Mouse (Mus musculus): ENCODE results near the gene Gm20388. TPM values are rescaled to one million over a fixed set of nuclear protein-coding genes. Genes with fewer than 3 reads are reported as not detected.

The Gm20388 gene
- total and polyA plus RNA-seq, 2 experiments from 2014 or later, result 17.3 TPM; not detected in 1

GRCm38 (mm10) chr8:123799434-123799833 is 3888.8 kb downstream of the Gm20388 start:
- Histone ChIP-seq H3K27ac (ENCODE audit: low read depth) (no peak overlapping the region), H3K27me3 (ENCODE audit: control insufficient read depth, insufficient read depth, low read length) (no peaks in the 10 kb centered on the region), H3K9me3 (replicated peaks; ENCODE audit: control insufficient read depth, low read length) (no peaks in the 10 kb centered on the region), H3K4me1 (ENCODE audit: control insufficient read depth, insufficient read depth) (no peaks in the 10 kb centered on the region), H3K9ac (replicated peaks; ENCODE audit: low read depth, low read length) (no peak overlapping the region), H3K36me3 (replicated peaks; ENCODE audit: control insufficient read depth, insufficient read depth, low read length) (no peaks in the 10 kb centered on the region), H3K4me3 (ENCODE audit: low read depth, low read length) (no peak overlapping the region), H3K4me2 (ENCODE audit: low read depth, low read length) (no peak overlapping the region)
- WGBS, result 73% methylated on average over 6 of the region's 6 CpGs
- DNase-seq (ENCODE audit: low spot score) (no peak), ATAC-seq (ENCODE audit: insufficient read depth, low read depth) (no peak)
- TF ChIP-seq CTCF (IDR thresholded peaks at IDR 0.05; ENCODE audit: low read depth), result no peak

GRCm38 (mm10) chr8:123799885-123800284 is 3889.2 kb downstream of the Gm20388 start:
- Histone ChIP-seq H3K27ac (ENCODE audit: low read depth) (no peak overlapping the region), H3K9ac (replicated peaks; ENCODE audit: low read depth, low read length) (no peak overlapping the region), H3K4me1 (ENCODE audit: control insufficient read depth, insufficient read depth) (no peaks in the 10 kb centered on the region), H3K4me3 (ENCODE audit: low read depth, low read length) (no peak overlapping the region), H3K27me3 (ENCODE audit: control insufficient read depth, insufficient read depth, low read length) (no peaks in the 10 kb centered on the region), H3K9me3 (replicated peaks; ENCODE audit: control insufficient read depth, low read length) (no peaks in the 10 kb centered on the region), H3K4me2 (ENCODE audit: low read depth, low read length) (no peak overlapping the region), H3K36me3 (replicated peaks; ENCODE audit: control insufficient read depth, insufficient read depth, low read length) (no peaks in the 10 kb centered on the region)
- TF ChIP-seq EP300 (IDR thresholded peaks at IDR 0.05; ENCODE audit: low read depth), result no peak
- no peak for TF ChIP-seq CTCF (IDR thresholded peaks at IDR 0.05; ENCODE audit: low read depth)
- DNase-seq (ENCODE audit: low spot score) (no peak), ATAC-seq (ENCODE audit: insufficient read depth, low read depth) (no peak)
- 45% methylated on average over 3 of the region's 3 CpGs for WGBS

GRCm38 (mm10) chr8:123800867-123801266 is 3890.2 kb downstream of the Gm20388 start:
- ATAC-seq (ENCODE audit: insufficient read depth, low read depth) (no peak), DNase-seq (ENCODE audit: low spot score) (no peak)
- 91% methylated on average over 7 of the region's 7 CpGs for WGBS
- no peaks in the 10 kb centered on the region for H3K27me3 ChIP-seq (ENCODE audit: control insufficient read depth, insufficient read depth, low read length)
- no peak overlapping the region for H3K4me2 ChIP-seq (ENCODE audit: low read depth, low read length)
- no peak overlapping the region for H3K9ac ChIP-seq (replicated peaks; ENCODE audit: low read depth, low read length)
- H3K4me3 ChIP-seq (ENCODE audit: low read depth, low read length), result no peak overlapping the region
- H3K4me1 ChIP-seq (ENCODE audit: control insufficient read depth, insufficient read depth), result no peaks in the 10 kb centered on the region
- H3K36me3 ChIP-seq (replicated peaks; ENCODE audit: control insufficient read depth, insufficient read depth, low read length), result no peaks in the 10 kb centered on the region
- no peaks in the 10 kb centered on the region for H3K9me3 ChIP-seq (replicated peaks; ENCODE audit: control insufficient read depth, low read length)
- TF ChIP-seq CTCF (IDR thresholded peaks at IDR 0.05; ENCODE audit: low read depth), result no peak
- H3K27ac ChIP-seq (ENCODE audit: low read depth), result no peak overlapping the region

GRCm38 (mm10) chr8:123801538-123801937 is 3890.9 kb downstream of the Gm20388 start:
- H3K27ac ChIP-seq (ENCODE audit: low read depth), result no peak overlapping the region
- no peak overlapping the region for H3K9ac ChIP-seq (replicated peaks; ENCODE audit: low read depth, low read length)
- no peak for ATAC-seq (ENCODE audit: insufficient read depth, low read depth)
- 86% methylated on average over 2 of the region's 2 CpGs for WGBS
- H3K4me1 ChIP-seq (ENCODE audit: control insufficient read depth, insufficient read depth), result peaks cover 2% of the 10 kb centered on the region; the same call in 1 of the 2 replicates
- TF ChIP-seq CTCF (IDR thresholded peaks at IDR 0.05; ENCODE audit: low read depth), result no peak
- TF ChIP-seq EP300 (IDR thresholded peaks at IDR 0.05; ENCODE audit: low read depth), result no peak
- no peak overlapping the region for H3K4me3 ChIP-seq (ENCODE audit: low read depth, low read length)
- no peaks in the 10 kb centered on the region for H3K9me3 ChIP-seq (replicated peaks; ENCODE audit: control insufficient read depth, low read length)
- no peaks in the 10 kb centered on the region for H3K36me3 ChIP-seq (replicated peaks; ENCODE audit: control insufficient read depth, insufficient read depth, low read length)
- H3K4me2 ChIP-seq (ENCODE audit: low read depth, low read length), result no peak overlapping the region
- DNase-seq (ENCODE audit: low spot score), result no peak
- no peaks in the 10 kb centered on the region for H3K27me3 ChIP-seq (ENCODE audit: control insufficient read depth, insufficient read depth, low read length)

GRCm38 (mm10) chr8:123803639-123804038 is 3893.0 kb downstream of the Gm20388 start:
- TF ChIP-seq EP300 (IDR thresholded peaks at IDR 0.05; ENCODE audit: low read depth) (no peak), CTCF (IDR thresholded peaks at IDR 0.05; ENCODE audit: low read depth) (no peak)
- no peak for ATAC-seq (ENCODE audit: insufficient read depth, low read depth)
- H3K9me3 ChIP-seq (replicated peaks; ENCODE audit: control insufficient read depth, low read length), result no peaks in the 10 kb centered on the region
- peaks cover 8% of the 10 kb centered on the region for H3K4me1 ChIP-seq (ENCODE audit: control insufficient read depth, insufficient read depth)
- no peak overlapping the region for H3K27ac ChIP-seq (ENCODE audit: low read depth)
- no peak overlapping the region for H3K4me2 ChIP-seq (ENCODE audit: low read depth, low read length)
- 73% methylated on average over 1 of the region's 1 CpGs for WGBS
- DNase-seq (ENCODE audit: low spot score), result no peak
- no peak overlapping the region for H3K9ac ChIP-seq (replicated peaks; ENCODE audit: low read depth, low read length)
- H3K27me3 ChIP-seq (ENCODE audit: control insufficient read depth, insufficient read depth, low read length), result no peaks in the 10 kb centered on the region
- no peak overlapping the region for H3K4me3 ChIP-seq (ENCODE audit: low read depth, low read length)
- H3K36me3 ChIP-seq (replicated peaks; ENCODE audit: control insufficient read depth, insufficient read depth, low read length), result no peaks in the 10 kb centered on the region

- no peak for ATAC-seq (ENCODE audit: insufficient read depth, low read depth)
- no peak for DNase-seq (ENCODE audit: low spot score)
Measured at GRCm38 (mm10) chr8:123804586-123804985, 3893.9 kb downstream of the Gm20388 start.

More at GRCm38 (mm10) chr8:123804586-123804985, 3893.9 kb downstream of the Gm20388 start:
- Histone ChIP-seq H3K4me1 (ENCODE audit: control insufficient read depth, insufficient read depth) (peaks cover 8% of the 10 kb centered on the region), H3K4me3 (ENCODE audit: low read depth, low read length) (no peak overlapping the region), H3K9ac (replicated peaks; ENCODE audit: low read depth, low read length) (no peak overlapping the region), H3K27ac (ENCODE audit: low read depth) (no peak overlapping the region), H3K27me3 (ENCODE audit: control insufficient read depth, insufficient read depth, low read length) (no peaks in the 10 kb centered on the region), H3K9me3 (replicated peaks; ENCODE audit: control insufficient read depth, low read length) (no peaks in the 10 kb centered on the region), H3K4me2 (ENCODE audit: low read depth, low read length) (no peak overlapping the region), H3K36me3 (replicated peaks; ENCODE audit: control insufficient read depth, insufficient read depth, low read length) (no peaks in the 10 kb centered on the region)
- 82% methylated on average over 7 of the region's 7 CpGs for WGBS
- no peak for TF ChIP-seq CTCF (IDR thresholded peaks at IDR 0.05; ENCODE audit: low read depth)
- TF ChIP-seq EP300 (IDR thresholded peaks at IDR 0.05; ENCODE audit: low read depth), result no peak
